Mouse (Mus musculus) lung, postnatal 0 days (tissue): ENCODE data around the gene Tomm34.

Experiments used
- CTCF ChIP-seq: IDR thresholded peaks from 2 replicates; pipeline ENCODE4 v1.5.1; 2016; ENCODE audit warnings: antibody characterized with exemption, mild to moderate bottlenecking
- EP300 ChIP-seq: IDR thresholded peaks from 2 replicates; pipeline ENCODE4 v1.6.1; 2016; ENCODE audit warnings: antibody characterized with exemption, mild to moderate bottlenecking, control low read depth

- no peak for TF ChIP-seq EP300
- no peak for TF ChIP-seq CTCF
Observed at GRCm38 (mm10) chr2:164073120-164073519, 2.2 kb upstream of the Tomm34 start.
